Mouse (Mus musculus) spleen, embryonic (tissue): ENCODE data around the gene Gm43064.
"Not testable (repeated sequence)": the region's sequence is repeated elsewhere in the genome, so short reads cannot be mapped to it uniquely, and the experiment has no call there.

Experiments used
- CTCF ChIA-PET: fragments of 350-600 bp; sonication (Branson Sonifier 250); formaldehyde crosslinking; loops from one replicate; lab custom pipeline; 2022; lab: Charles Lee

Gene Gm43064

GRCm38 (mm10) chr3:103796389-103796788 lies 13.0 kb upstream of the Gm43064 start:
- CTCF ChIA-PET, result no interaction called here

DNA sequence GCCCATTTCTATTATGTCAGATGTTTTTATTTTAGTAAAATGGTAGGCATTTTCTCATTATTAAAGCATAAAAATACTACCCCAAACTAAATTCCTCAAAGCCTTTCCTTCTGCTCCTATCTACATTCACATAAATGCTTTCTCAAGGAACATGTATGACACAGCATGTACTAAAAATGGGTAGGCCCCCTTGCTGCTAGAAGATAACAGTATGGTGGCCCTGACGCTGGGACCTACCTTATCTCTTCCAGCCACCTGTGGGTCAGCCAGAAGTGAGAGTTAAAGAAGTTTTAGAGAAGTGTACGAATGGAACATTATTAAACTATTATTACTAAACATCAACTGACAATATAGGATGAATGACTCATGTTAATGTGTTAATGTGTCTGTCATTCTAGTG lies 9.9 kb upstream of the Gm43064 start:
- CTCF ChIA-PET, result no interaction called here

GRCm38 (mm10) chr3:103801631-103802531 lies 7.5 kb upstream of the Gm43064 start:
- CTCF ChIA-PET, result interaction anchor here (0.5 to 1.2 kb wide), 5 partner anchors 12 to 645 kb away, joined by 3 to 16 read pairs (median 3); partner anchors contain the start of gene Olfml3

DNA sequence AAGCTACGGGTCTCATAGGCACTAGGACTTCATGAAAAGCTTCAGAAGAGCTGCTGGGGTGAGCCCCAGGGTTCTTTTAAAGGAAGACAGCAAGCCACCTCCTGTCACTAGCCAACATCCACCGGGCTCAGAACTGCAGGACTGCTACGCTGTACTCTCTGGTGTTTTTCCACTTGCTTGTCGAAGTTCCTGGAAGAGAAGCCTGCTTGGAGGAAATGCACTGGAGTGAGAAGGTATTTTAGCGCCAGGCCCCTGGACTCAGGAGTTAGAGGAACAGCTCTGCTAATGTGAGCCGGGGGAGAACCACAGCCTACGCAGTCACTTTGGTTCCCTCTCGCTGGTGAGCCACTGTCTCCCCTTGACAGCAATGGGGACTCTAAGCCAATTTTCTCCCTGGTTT lies 6.5 kb upstream of the Gm43064 start:
- CTCF ChIA-PET, result no interaction called here

DNA sequence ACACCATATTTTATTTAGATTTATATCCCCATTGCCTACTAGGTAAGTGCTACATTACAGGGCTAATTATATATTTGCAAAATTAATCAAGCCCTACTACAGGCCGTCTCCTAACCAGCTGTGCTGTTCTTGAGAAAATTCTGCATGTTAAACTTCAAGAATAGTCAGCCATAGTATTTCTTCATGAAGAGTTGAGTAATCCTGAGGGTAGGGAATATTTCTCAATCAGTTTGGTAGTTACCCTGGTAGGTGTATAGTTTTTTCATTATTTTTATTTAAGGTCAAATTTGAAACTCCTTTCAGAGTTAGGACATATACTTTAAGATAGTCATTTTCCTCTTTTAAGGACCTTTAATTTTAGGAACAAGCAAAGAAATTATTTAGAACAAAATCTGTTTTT lies 3.7 kb upstream of the Gm43064 start:
- CTCF ChIA-PET, result no interaction called here

DNA sequence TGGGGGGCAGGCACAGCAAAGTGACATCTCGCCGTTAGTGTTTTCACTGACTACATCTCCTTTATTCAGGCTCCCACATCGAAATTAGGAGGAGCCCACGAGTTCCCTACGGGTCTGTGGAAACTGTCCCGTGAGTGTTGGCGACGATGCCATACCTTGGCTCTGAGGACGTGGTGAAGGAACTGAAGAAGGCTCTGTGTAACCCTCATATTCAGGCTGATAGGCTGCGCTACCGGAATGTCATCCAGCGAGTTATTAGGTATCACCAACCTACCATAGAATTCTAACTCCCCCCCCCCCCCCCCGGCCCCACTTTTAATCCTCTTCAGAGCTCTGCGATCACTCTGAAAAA lies 402 bp downstream of the Gm43064 start:
- CTCF ChIA-PET, result interaction anchor here (0.6 kb wide), 1 partner anchor 327 kb away, joined by 6 read pairs; no protein-coding TSS in a partner anchor

GRCm38 (mm10) chr3:103810967-103811366 lies 1.6 kb downstream of the Gm43064 start:
- CTCF ChIA-PET, result interaction anchor here (0.5 kb wide), 1 partner anchor 28 kb away, joined by 3 read pairs; no protein-coding TSS in a partner anchor

DNA sequence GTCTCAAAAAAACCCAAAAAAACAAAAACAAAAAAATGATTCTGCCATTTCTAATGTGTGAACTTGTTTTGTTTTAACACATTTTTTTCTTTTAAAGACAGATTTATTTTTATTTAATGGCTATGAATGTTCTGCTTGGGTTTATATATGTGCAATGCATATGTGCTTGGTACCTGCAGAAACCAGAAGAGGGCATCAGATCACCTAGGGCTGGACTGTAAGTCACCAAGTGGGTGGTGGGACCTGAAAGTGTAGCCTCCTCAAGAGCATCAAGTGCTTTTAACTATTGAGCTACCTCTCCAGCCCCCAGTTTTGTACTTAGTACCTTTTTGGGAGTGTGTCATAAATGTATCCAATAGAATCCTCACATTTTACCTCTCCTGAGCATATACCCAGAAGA lies 18.2 kb downstream of the Gm43064 start:
- CTCF ChIA-PET, result interaction anchor here (0.7 kb wide), 1 partner anchor 26 kb away, joined by 3 read pairs; no protein-coding TSS in a partner anchor

GRCm38 (mm10) chr3:103829036-103829435 lies 19.7 kb downstream of the Gm43064 start:
- CTCF ChIA-PET, result no interaction called here

DNA sequence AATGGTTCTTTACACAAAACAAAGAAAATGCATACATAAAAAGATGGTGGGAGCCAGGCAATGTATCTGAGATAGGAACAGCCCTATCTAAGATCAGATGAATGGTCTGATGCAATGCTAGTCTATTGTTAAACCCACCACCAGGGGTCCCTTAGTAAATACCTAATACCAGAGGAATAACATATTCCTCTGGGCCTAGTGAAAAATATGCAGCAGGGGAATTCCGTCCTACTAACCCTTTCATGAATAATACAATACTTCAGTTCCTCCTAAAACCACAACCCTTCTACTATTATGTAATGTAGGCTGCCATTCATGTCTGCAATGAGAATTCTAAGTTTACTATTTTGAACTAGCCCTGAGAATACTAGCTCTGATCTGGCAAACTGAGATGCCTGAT lies 21.3 kb downstream of the Gm43064 start:
- CTCF ChIA-PET, result not testable (repeated sequence)

DNA sequence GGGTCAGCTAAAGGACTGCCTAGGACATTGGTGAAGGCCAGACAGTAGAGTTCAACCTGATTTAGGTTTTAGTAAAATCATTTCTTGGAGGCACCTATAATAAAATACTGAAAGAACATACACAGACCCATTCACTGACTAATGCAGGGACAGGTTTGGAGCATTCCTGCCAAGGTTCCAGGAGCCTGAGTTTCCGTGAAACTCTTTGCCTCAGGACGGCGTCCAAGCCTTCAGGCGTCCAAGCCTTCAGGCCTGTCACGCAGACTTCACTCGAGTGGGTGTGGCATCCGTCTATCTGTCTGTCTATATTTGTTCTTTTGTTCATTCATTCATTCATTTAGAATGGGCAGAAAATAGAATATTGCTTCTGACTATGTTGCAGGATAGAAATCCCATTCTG lies 21.8 kb downstream of the Gm43064 start:
- CTCF ChIA-PET, result no interaction called here

DNA sequence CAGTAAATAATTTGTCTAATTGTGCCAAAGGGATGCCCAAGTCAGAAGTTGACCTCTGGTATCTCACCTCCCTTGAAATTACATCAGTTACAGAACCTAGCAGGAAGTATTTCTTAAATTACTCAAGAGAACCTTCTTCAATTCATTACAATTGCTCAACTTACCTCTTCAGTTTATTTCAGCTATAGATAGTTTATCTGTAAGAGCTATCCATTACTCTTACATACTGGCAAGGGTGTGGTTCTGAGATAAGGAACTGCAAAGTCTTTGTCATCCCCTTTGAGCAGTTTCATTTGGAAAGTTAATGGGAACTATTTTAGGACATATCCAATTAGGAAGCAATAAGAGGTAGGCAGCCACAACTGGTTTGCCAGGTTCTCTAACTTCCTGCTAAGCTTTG lies 23.1 kb downstream of the Gm43064 start, which contains the start of gene Bcl2l15:
Gene Bcl2l15, plus strand, starts transcription at position 176 of the 400 bp plus-strand sequence.
- CTCF ChIA-PET, result interaction anchor here (0.6 to 0.7 kb wide), 2 partner anchors 28 to 55 kb away, joined by 4 to 7 read pairs; no protein-coding TSS in a partner anchor

GRCm38 (mm10) chr3:103834001-103834400 lies 24.6 kb downstream of the Gm43064 start:
- CTCF ChIA-PET, result no interaction called here

DNA sequence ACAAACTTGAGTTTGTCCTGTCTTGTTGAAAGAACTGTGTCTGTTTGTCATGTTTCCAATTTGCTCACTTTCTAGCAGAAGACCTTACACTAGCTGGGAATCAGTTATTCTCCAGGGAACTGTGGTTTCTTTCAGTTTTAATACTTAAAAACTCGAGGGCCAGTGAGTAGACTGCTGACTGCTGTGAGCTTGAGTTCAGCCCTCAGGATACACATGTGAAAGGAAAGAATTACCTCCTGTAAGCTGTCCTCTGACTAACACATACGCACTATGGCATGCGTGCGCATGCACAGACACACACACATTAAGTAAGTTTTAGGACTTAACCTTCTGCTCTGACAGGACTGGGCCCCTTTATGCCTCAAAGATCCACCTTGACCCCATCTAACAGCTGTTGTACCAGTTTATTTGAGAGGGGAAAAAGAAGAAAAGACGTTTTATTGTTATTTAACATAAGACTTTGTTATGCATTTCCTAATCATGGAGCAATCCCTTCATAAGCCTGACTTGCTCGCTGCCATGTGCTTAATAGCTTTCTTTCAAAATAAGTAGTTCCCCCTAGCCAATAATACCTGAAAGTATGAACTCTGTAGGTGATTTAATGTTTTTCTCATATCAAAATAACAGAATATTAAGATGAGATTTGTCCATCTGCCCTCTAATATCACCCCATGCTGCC lies 26.0 kb downstream of the Gm43064 start:
- CTCF ChIA-PET, result no interaction called here

GRCm38 (mm10) chr3:103835951-103836310 lies 26.6 kb downstream of the Gm43064 start:
- CTCF ChIA-PET, result no interaction called here

- CTCF ChIA-PET, result no interaction called here
Observed at GRCm38 (mm10) chr3:103836453-103836852, 27.1 kb downstream of the Gm43064 start.

DNA sequence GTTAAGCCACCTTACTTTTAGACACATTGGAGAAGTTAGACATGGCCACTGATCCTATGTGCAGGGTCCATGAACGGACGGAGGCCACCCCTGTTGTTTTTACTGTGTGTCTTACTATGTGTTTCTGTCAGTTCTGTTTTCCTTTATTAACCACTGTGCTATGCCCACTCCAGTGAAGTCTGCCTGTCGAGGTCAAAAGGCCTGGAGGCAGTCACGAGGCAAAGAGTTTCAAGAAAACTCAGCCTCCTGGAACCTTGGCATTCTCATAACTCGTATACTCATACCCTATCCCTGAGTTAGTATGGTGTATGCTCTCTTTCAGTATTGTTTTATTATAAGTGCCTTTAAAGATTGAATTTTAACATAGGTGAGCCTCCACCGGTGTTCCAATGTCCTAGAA lies 30.3 kb downstream of the Gm43064 start:
- CTCF ChIA-PET, result interaction anchor here (0.6 kb wide), 1 partner anchor 49 kb away, joined by 9 read pairs; no protein-coding TSS in a partner anchor

DNA sequence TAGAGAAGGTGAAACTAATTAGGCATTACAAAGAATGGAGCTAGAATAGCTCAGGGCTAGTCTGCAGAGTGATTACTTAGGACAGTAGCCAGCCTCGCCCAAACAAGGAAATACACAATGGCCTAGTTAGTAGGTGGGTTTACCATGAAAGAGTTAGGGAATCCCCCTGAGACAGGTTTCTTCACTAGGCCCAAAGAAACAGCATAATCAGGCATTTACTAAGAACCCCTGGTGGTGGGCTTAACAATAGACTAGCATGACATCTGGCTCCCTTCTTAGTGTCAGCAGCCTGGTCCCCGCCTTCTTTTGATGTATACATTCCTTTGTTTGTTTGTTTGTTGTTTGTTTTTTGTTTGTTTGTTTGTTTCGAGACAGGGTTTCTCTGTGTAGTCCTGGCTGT lies 30.8 kb downstream of the Gm43064 start:
- CTCF ChIA-PET, result interaction anchor here (0.6 kb wide), 1 partner anchor 48 kb away, joined by 9 read pairs; no protein-coding TSS in a partner anchor

- CTCF ChIA-PET, result not testable (repeated sequence)
Observed at GRCm38 (mm10) chr3:103840946-103841345, 31.6 kb downstream of the Gm43064 start.

DNA sequence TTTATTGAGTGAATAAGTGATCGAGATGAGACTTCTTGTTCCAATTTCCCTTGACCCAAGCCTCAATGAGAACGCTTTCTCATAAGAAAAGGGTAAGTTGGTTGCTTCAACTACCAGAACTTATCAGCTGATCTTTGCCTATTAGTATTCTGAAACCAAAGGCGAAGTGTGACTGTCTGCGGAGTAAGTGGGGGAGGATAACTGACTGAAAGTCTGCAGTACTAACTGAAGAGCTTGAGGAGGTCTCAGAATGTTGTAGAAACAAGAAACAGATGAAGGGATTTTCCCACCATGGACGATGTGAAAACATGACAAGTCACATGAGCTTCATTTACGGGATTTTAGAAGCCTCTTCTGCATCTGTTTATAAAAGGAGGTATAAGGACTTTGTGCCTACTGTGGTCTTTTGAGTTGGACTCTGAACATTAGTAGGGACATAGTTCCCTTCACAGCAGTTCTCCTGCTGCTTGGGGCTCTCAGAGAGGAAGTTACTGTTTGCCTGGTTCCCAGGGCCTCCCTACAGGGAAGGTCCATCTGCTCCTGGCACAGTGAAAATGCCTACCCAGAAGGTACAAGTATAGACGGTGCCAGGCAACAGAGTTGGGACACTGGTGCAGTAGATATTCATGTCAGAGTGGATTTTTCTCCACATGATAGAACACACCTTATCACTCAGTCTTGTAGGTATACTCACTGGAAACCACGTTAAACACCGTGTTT lies 41.4 kb downstream of the Gm43064 start:
- CTCF ChIA-PET, result interaction anchor here (0.5 to 2.8 kb wide), 5 partner anchors 23 to 121 kb away, joined by 3 to 12 read pairs (median 4); no protein-coding TSS in a partner anchor

GRCm38 (mm10) chr3:103851481-103851880 lies 42.1 kb downstream of the Gm43064 start:
- CTCF ChIA-PET, result interaction anchor here (0.5 to 2.8 kb wide), 3 partner anchors 22 to 122 kb away, joined by 3 to 12 read pairs (median 4); no protein-coding TSS in a partner anchor
